Mouse (Mus musculus) spleen, postnatal 14 days (tissue): Measurements from ENCODE around the gene Ush2a.

Source experiments
- DNase-seq, 2 experiments: peaks; one replicate each; pipeline ENCODE4 v3.0.0; 2021 to 2022; ENCODE audit warnings: low spot score in 2 of 2

Gene Ush2a

GRCm38 (mm10) chr1:188772516-188773229 lies 510.9 kb downstream of the Ush2a start:
- DNase-seq, result no peak

DNA sequence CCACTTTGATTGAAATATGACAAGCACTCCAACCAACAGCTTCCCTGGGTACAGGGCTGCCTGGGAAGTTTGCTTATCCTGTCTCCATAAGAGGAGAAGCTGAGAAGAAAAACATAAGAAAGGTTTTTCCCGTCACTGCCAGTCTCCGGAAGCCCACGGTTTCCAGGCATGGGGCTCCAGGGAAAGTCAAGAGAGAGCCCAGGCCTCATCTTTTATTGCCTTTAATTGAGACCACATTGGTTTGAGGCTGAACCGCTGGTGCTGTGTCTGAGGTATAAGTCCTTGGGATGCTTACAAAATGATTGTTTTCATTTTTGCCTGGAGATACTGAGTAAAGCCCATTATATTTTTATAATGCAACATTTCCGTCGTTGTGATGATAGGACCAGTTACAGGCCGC lies 511.8 kb downstream of the Ush2a start:
- no peak for DNase-seq

DNA sequence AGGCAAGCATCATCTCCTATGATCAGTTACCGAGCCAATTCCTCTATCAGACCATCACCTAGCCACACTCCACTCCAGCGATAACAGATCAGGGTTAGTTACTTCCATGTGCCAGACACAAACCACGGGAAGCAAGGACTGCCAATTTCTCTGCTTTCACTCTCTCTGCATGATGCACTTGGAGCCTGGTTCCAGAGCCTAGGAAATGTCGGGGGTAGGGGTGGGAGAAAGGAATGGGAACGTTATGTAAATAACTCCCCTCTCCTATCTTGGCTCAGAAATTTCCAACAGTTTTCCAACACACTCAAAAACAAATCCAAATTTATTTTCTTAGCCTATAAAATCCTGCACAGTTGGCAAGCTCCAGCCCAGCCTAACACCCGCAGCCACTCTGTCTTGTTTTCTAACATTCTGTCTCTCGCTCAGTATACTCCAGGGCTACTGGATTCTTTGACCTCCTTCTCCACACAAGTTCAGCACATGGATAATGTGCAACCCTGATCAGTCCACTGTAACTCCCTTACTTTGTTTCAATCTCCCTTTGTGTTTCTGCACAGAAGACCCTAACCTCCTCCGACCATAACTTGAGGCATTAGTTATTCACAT lies 515.8 kb downstream of the Ush2a start:
- DNase-seq, result no peak

- no peak for DNase-seq
Observed at GRCm38 (mm10) chr1:188785056-188785455, 523.2 kb downstream of the Ush2a start.

- no peak for DNase-seq
Observed at GRCm38 (mm10) chr1:188805069-188805468, 543.2 kb downstream of the Ush2a start.

GRCm38 (mm10) chr1:188805852-188806251 lies 544.0 kb downstream of the Ush2a start:
- DNase-seq, result no peak

DNA sequence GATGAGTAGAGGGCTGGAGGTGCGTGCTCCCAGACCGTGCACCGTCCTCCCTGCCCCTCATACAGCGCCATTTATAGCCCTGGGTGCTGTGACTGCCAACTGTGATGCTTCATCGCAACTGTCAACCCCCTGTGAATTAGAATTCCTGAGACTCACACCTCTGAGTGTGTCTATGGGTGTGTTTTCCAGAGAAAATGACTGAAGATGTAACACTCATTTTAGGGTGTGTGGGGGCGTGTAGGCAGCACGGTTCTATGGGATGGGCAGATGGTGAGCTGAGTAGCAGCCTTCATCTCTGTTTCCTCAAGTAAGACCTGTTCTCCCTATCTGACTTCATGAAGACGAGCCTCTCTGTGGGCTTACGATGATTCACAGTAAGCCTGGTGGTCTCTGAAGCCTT lies 548.8 kb downstream of the Ush2a start:
- DNase-seq, result no peak

GRCm38 (mm10) chr1:188815072-188815471 lies 553.2 kb downstream of the Ush2a start:
- no peak for DNase-seq

- DNase-seq, result no peak
Observed at GRCm38 (mm10) chr1:188824195-188824594, 562.4 kb downstream of the Ush2a start.

- no peak for DNase-seq
Observed at GRCm38 (mm10) chr1:188824878-188825532, 563.2 kb downstream of the Ush2a start.

DNA sequence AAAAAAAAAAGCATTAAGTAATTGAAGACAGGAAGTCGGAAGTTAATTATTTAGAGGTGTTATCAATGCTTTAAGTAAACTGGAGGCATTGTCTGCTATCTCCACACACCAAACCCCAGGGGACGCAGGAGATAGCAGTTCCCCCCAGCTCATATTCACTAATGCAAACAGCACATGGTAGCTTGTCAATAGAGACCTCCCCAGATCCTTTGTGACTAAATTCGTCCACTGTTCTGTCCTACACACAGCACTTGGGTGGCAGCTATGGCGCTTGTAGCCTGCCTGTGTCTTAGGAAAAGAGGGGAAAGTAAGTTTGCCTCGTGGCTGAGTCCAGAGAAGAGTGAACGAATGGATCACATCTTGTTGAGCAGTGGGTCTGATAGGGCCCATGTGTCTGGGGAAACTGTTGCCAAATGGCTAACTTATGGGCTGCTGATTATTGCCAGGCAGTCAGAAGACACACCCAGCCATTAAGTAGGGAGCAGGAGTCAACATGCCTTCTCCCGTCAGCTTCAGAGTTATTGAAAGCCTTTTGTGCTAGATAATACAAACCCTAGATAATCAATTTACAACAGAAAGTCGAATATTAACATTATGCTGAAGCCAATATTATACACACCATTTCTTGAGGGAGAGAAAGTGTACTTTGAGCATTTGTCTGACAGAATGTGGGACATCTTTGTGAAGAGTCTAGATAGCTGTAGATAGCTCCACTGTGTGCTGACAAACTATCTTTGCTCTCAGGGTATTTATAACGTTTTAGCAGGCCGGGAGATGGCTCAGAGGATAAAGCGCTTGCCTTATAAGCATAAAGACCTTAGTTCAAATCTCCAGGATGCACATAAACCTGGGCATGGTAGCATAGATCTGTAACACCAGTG lies 568.9 kb downstream of the Ush2a start:
- DNase-seq, result no peak

- DNase-seq, result no peak
Observed at GRCm38 (mm10) chr1:188833906-188834305, 572.1 kb downstream of the Ush2a start.

DNA sequence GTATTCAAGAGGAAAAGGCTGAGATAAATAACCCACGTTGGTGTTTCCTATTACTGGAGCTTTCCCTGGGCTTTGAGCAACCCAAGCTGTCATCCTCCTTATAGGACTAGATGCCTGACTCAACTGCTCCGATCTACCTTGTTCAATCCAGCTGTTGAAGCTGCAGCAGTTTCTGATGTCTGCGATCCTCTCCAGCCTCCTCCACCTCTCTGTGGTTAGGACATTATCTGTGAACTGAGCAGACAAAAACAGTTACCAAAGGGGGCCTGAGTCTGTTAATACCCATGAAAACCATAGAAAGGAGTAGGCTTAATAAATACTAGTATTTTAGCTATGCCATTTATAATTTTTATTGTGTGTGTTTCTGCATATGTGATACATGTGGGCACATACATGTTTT lies 572.9 kb downstream of the Ush2a start:
- DNase-seq, result no peak

GRCm38 (mm10) chr1:188837613-188838295 lies 575.9 kb downstream of the Ush2a start:
- DNase-seq, result no peak

- DNase-seq, result no peak
Observed at GRCm38 (mm10) chr1:188847242-188847641, 585.4 kb downstream of the Ush2a start.

GRCm38 (mm10) chr1:188852776-188853175 lies 591.0 kb downstream of the Ush2a start:
- DNase-seq, result no peak

- no peak for DNase-seq
Observed at GRCm38 (mm10) chr1:188854240-188854639, 592.4 kb downstream of the Ush2a start.

DNA sequence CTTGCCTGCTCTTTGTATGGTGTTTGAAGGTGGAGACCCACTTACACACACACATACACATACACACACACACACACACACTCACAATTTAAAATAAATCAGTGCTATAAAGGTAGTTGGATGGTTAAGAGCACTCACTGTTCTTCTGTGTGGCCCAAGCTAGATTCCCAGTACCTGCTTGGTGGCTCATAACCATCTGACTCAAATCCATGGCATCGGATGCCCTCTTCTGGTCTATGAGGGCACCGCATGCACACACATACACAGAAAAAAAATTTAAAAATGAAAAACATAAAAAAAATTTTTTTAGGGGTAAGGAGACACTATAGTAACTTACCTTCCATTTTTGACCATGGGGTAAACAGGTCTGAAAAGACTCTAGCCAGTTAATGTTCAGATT lies 593.2 kb downstream of the Ush2a start:
- no peak for DNase-seq

DNA sequence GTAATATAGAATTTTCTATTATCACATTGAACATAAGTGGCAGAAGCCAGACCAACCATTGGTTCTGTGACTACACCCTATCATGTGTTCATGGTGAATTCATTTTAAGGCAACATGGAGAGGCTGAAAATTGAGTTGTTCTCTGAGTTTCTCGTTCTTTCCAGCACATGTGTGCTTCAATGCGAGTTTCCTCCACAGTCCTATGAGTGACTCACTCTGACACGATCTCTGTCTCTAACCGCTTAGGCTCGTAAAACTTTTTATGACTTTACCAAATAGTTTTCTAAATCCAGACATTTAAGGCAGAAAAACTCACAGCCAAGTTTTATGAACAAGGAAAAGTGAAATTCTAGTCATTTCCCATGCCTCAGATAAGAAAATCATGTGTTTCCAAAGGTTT lies 597.9 kb downstream of the Ush2a start:
- DNase-seq, result no peak

- DNase-seq, result no peak
Observed at GRCm38 (mm10) chr1:188865881-188866280, 604.1 kb downstream of the Ush2a start.

GRCm38 (mm10) chr1:188866515-188866914 lies 604.7 kb downstream of the Ush2a start:
- no peak for DNase-seq
